Mouse (Mus musculus) hindbrain, embryonic 12.5 days (tissue): Measurements from ENCODE around the gene P2rx2. TPM values are rescaled to one million over a fixed set of nuclear protein-coding genes. Genes with fewer than 3 reads are reported as not detected.
A peak's percentile ranks its signal among the peaks of the same experiment; 100 is the strongest.

Source experiments
- ATAC-seq: fragments of 200-750 bp; cut with Nextera tagmentation; 2 replicates; pipeline ENCODE4 v1.8.0; 2017; ENCODE audit warnings: moderate TSS enrichment; ENCODE audit not compliant: low FRiP score
- H3K27ac ChIP-seq: fragments of 300-500 bp; sonication (generic); 2 replicates; pipeline ENCODE4 v1.5.1; 2016; ENCODE audit warnings: mild to moderate bottlenecking
- H3K27me3 ChIP-seq: fragments of 300-500 bp; sonication (generic); 2 replicates; pipeline ENCODE4 v1.6.1; 2016; ENCODE audit warnings: mild to moderate bottlenecking
- H3K36me3 ChIP-seq: fragments of 300-500 bp; sonication (generic); 2 replicates; pipeline ENCODE4 v1.6.1; 2016; ENCODE audit warnings: mild to moderate bottlenecking
- H3K4me1 ChIP-seq: fragments of 300-500 bp; sonication (generic); 2 replicates; pipeline ENCODE4 v1.6.1; 2016
- H3K4me2 ChIP-seq: fragments of 300-500 bp; sonication (generic); replicated peaks from 2 replicates; pipeline ENCODE4 v1.6.1; 2016; ENCODE audit warnings: mild to moderate bottlenecking
- H3K4me3 ChIP-seq: fragments of 300-500 bp; sonication (generic); 2 replicates; pipeline ENCODE4 v1.5.1; 2016; ENCODE audit warnings: mild to moderate bottlenecking
- H3K9ac ChIP-seq: fragments of 300-500 bp; sonication (generic); 2 replicates; pipeline ENCODE4 v1.6.1; 2016; ENCODE audit warnings: mild to moderate bottlenecking, moderate library complexity
- H3K9me3 ChIP-seq: fragments of 300-500 bp; sonication (generic); replicated peaks from 2 replicates; pipeline ENCODE4 v1.6.1; 2016; ENCODE audit warnings: mild to moderate bottlenecking
- WGBS: fragments of 180-500 bp; shearing (Covaris S2); methylation state at CpG from one replicate; pipeline ENCODE4 v1.1.7; 2016; 5-methylcytosine and 5-hydroxymethylcytosine counted together
- polyA plus RNA-seq: library from polyadenylated mRNA; unstranded; fragments of >200 nt; fragmentation: Nextera tagmentation; extraction: Ambion mirVana; gene quantifications from 2 replicates; pipeline ENCODE4 v1.2.1, GENCODE M21; 2016

Gene P2rx2
- 2.1 and 3.2 TPM in 2 replicates for polyA plus RNA-seq

GRCm38 (mm10) chr5:110342648-110343284 is at the start of gene P2rx2:
Gene P2rx2, minus strand, starts transcription at chr5:110343212.
- peak within 1 kb of the TSS; percentile 86 for H3K4me2 ChIP-seq
- H3K27me3 ChIP-seq: peaks cover 38% of the 10 kb centered on the region
- peak within 1 kb of the TSS; percentile 45 for H3K4me3 ChIP-seq
- 2% methylated on average over 43 of the region's 43 CpGs for WGBS
- no peaks in the 10 kb centered on the region for H3K9me3 ChIP-seq
- no peak within 1 kb of the TSS for H3K27ac ChIP-seq
- peaks cover 5% of the 10 kb centered on the region; the same call in 1 of the 2 replicates for H3K36me3 ChIP-seq
- peaks cover 12% of the 10 kb centered on the region for H3K4me1 ChIP-seq
- ATAC-seq: peak; percentile 57
- H3K9ac ChIP-seq: peak within 1 kb of the TSS; percentile 58

GRCm38 (mm10) chr5:110392727-110393126 is 49.7 kb upstream of the P2rx2 start:
- no peak overlapping the region for H3K9ac ChIP-seq
- no peak overlapping the region for H3K4me3 ChIP-seq
- H3K36me3 ChIP-seq: 0 out of 2 replicates have a peak, but pooled peaks cover 3% of the 10 kb centered on the region
- no peaks in the 10 kb centered on the region for H3K9me3 ChIP-seq
- peaks cover 6% of the 10 kb centered on the region; the same call in 1 of the 2 replicates for H3K27me3 ChIP-seq
- 70% methylated on average over 5 of the region's 5 CpGs for WGBS
- ATAC-seq: peak; percentile 38; the same call in 1 of the 2 replicates
- H3K4me2 ChIP-seq: no peak overlapping the region
- H3K4me1 ChIP-seq: peaks cover 6% of the 10 kb centered on the region; the same call in 1 of the 2 replicates
- H3K27ac ChIP-seq: no peak overlapping the region

GRCm38 (mm10) chr5:110390631-110391030 is 47.6 kb upstream of the P2rx2 start:
- H3K9me3 ChIP-seq: no peaks in the 10 kb centered on the region
- H3K27ac ChIP-seq: no peak overlapping the region
- peaks cover 18% of the 10 kb centered on the region for H3K27me3 ChIP-seq
- peaks cover 19% of the 10 kb centered on the region for H3K4me1 ChIP-seq
- no peak for ATAC-seq
- no peak overlapping the region for H3K9ac ChIP-seq
- no peak overlapping the region for H3K4me2 ChIP-seq
- no peak overlapping the region for H3K4me3 ChIP-seq
- H3K36me3 ChIP-seq: 0 out of 2 replicates have a peak, but pooled peaks cover 3% of the 10 kb centered on the region
- WGBS: 86% methylated on average over 4 of the region's 4 CpGs

GRCm38 (mm10) chr5:110387332-110387731 is 44.3 kb upstream of the P2rx2 start:
- 10% methylated on average over 8 of the region's 8 CpGs for whole genome bisulfite sequencing
- peaks cover 31% of the 10 kb centered on the region for H3K4me1 ChIP-seq
- 0 out of 2 replicates have a peak, but pooled peaks cover 3% of the 10 kb centered on the region for H3K36me3 ChIP-seq
- peak overlapping the region; percentile 64 for H3K4me3 ChIP-seq
- no peak for ATAC-seq
- peaks cover 18% of the 10 kb centered on the region for H3K27me3 ChIP-seq
- no peaks in the 10 kb centered on the region for H3K9me3 ChIP-seq
- 0 out of 2 replicates have a peak overlapping the region, but pooled peaks have one; percentile 30 for H3K27ac ChIP-seq
- H3K9ac ChIP-seq: peak overlapping the region; percentile 71
- H3K4me2 ChIP-seq: peak overlapping the region; percentile 57

GRCm38 (mm10) chr5:110386371-110387330 is 43.6 kb upstream of the P2rx2 start:
- H3K27ac ChIP-seq: peak overlapping the region; percentile 66
- H3K4me1 ChIP-seq: peaks cover 31% of the 10 kb centered on the region
- peak overlapping the region; percentile 64 for H3K4me3 ChIP-seq
- H3K9me3 ChIP-seq: no peaks in the 10 kb centered on the region
- peak overlapping the region; percentile 57 for H3K4me2 ChIP-seq
- 0 out of 2 replicates have a peak, but pooled peaks cover 3% of the 10 kb centered on the region for H3K36me3 ChIP-seq
- peaks cover 18% of the 10 kb centered on the region for H3K27me3 ChIP-seq
- under 1% methylated on average over 88 of the region's 90 CpGs for WGBS
- peak; percentile 86 for ATAC-seq
- H3K9ac ChIP-seq: peak overlapping the region; percentile 71

- peak overlapping the region; percentile 64 for H3K4me3 ChIP-seq
- no peak overlapping the region for H3K27ac ChIP-seq
- H3K36me3 ChIP-seq: peaks cover 12% of the 10 kb centered on the region; the same call in 1 of the 2 replicates
- H3K4me2 ChIP-seq: peak overlapping the region; percentile 57
- no peaks in the 10 kb centered on the region for H3K9me3 ChIP-seq
- 55% methylated on average over 4 of the region's 4 CpGs for WGBS
- ATAC-seq: no peak
- H3K4me1 ChIP-seq: peaks cover 31% of the 10 kb centered on the region
- peak overlapping the region; percentile 71; the same call in 1 of the 2 replicates for H3K9ac ChIP-seq
- H3K27me3 ChIP-seq: peaks cover 18% of the 10 kb centered on the region
Observed at GRCm38 (mm10) chr5:110385263-110385662, 42.3 kb upstream of the P2rx2 start.

GRCm38 (mm10) chr5:110384491-110384890 is 41.5 kb upstream of the P2rx2 start:
- Histone ChIP-seq H3K4me2 (peak overlapping the region; percentile 57), H3K36me3 (peaks cover 15% of the 10 kb centered on the region; the same call in 1 of the 2 replicates), H3K4me3 (0 out of 2 replicates have a peak overlapping the region, but pooled peaks have one; percentile 64), H3K9me3 (no peaks in the 10 kb centered on the region), H3K27ac (no peak overlapping the region), H3K9ac (no peak overlapping the region), H3K27me3 (peaks cover 18% of the 10 kb centered on the region), H3K4me1 (peaks cover 31% of the 10 kb centered on the region)
- ATAC-seq: no peak
- WGBS: 82% methylated on average over 6 of the region's 6 CpGs

- H3K9ac ChIP-seq: no peak overlapping the region
- WGBS: 89% methylated on average over 4 of the region's 4 CpGs
- H3K9me3 ChIP-seq: no peaks in the 10 kb centered on the region
- no peak overlapping the region for H3K4me2 ChIP-seq
- H3K36me3 ChIP-seq: peaks cover 57% of the 10 kb centered on the region
- peaks cover 17% of the 10 kb centered on the region for H3K4me1 ChIP-seq
- no peak for ATAC-seq
- no peak overlapping the region for H3K27ac ChIP-seq
- 0 out of 2 replicates have a peak, but pooled peaks cover 2% of the 10 kb centered on the region for H3K27me3 ChIP-seq
- no peak overlapping the region for H3K4me3 ChIP-seq
Observed at GRCm38 (mm10) chr5:110379823-110380222, 36.8 kb upstream of the P2rx2 start.

GRCm38 (mm10) chr5:110379086-110379485 is 36.1 kb upstream of the P2rx2 start:
- Histone ChIP-seq H3K9me3 (no peaks in the 10 kb centered on the region), H3K9ac (no peak overlapping the region), H3K27ac (no peak overlapping the region), H3K4me1 (peaks cover 11% of the 10 kb centered on the region; the same call in 1 of the 2 replicates), H3K36me3 (peaks cover 63% of the 10 kb centered on the region), H3K4me2 (no peak overlapping the region), H3K27me3 (0 out of 2 replicates have a peak, but pooled peaks cover 2% of the 10 kb centered on the region), H3K4me3 (no peak overlapping the region)
- ATAC-seq: no peak
- WGBS: 87% methylated on average over 15 of the region's 15 CpGs

GRCm38 (mm10) chr5:110378181-110378583 is 35.2 kb upstream of the P2rx2 start:
- Histone ChIP-seq H3K36me3 (peaks cover 72% of the 10 kb centered on the region), H3K27ac (no peak overlapping the region), H3K27me3 (0 out of 2 replicates have a peak, but pooled peaks cover 2% of the 10 kb centered on the region), H3K9ac (peak overlapping the region; percentile 35; the same call in 1 of the 2 replicates), H3K4me2 (0 out of 2 replicates have a peak overlapping the region, but pooled peaks have one; percentile 19), H3K9me3 (no peaks in the 10 kb centered on the region), H3K4me3 (no peak overlapping the region), H3K4me1 (peaks cover 7% of the 10 kb centered on the region; the same call in 1 of the 2 replicates)
- ATAC-seq: 0 out of 2 replicates have a peak, but pooled peaks have one; percentile 38
- WGBS: 22% methylated on average over 20 of the region's 20 CpGs

- Histone ChIP-seq H3K9ac (no peak overlapping the region), H3K4me1 (peaks cover 7% of the 10 kb centered on the region; the same call in 1 of the 2 replicates), H3K27me3 (0 out of 2 replicates have a peak, but pooled peaks cover 2% of the 10 kb centered on the region), H3K4me2 (no peak overlapping the region), H3K36me3 (peaks cover 73% of the 10 kb centered on the region), H3K9me3 (no peaks in the 10 kb centered on the region), H3K27ac (no peak overlapping the region), H3K4me3 (no peak overlapping the region)
- WGBS: 53% methylated on average over 8 of the region's 8 CpGs
- ATAC-seq: peak; percentile 60
Observed at GRCm38 (mm10) chr5:110376802-110377433, 33.9 kb upstream of the P2rx2 start.
